Mouse (Mus musculus): ENCODE measurements around the gene Slc41a1. TPM values are rescaled to one million over a fixed set of nuclear protein-coding genes. Genes with fewer than 3 reads are reported as not detected.

Slc41a1 gene
- total RNA-seq, 2 experiments from 2014 or later, result 37.2 to 47.2 TPM

DNA sequence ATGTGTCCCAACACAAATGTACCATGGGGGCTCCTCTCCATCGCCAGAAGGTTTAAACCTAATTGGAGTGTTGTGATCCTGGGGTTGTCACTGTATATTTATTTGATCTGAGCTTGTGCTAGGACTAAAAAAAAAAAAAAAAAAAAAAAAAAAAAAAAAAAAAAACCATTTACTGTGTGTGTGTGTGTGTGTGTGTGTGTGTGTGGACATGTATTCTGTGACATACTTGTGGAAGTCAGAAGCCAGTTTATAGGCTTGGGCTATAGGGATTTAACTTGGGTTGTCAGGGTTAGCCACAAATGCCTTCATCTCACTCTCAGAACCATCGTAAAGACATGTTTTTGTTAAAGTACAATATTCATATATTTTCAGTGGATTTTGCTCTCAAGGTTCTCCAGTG lies 42.3 kb downstream of the Slc41a1 start:
- intact Hi-C loops (cut with DNase I), result no loop called here
- no peak for DNase-seq

DNA sequence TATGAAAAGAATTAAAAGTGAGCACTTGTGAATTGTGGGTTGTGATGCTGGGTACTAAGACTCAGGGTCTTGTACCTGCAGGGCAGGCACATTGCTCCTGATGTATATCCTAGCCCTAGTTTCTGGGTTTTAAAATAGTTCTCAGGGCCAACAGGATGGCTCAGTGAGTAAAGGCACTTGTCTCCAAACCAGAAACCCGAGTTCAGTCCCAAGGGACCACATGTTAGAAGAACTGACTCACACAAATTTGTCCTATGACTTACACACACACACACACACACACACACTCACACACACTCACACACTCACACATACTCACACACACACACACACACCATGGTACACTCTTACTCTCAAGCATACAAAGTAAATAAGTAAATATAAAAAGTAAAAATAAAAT lies 45.6 kb downstream of the Slc41a1 start:
- intact Hi-C loops (cut with DNase I), result no loop called here
- DNase-seq, result no peak

DNA sequence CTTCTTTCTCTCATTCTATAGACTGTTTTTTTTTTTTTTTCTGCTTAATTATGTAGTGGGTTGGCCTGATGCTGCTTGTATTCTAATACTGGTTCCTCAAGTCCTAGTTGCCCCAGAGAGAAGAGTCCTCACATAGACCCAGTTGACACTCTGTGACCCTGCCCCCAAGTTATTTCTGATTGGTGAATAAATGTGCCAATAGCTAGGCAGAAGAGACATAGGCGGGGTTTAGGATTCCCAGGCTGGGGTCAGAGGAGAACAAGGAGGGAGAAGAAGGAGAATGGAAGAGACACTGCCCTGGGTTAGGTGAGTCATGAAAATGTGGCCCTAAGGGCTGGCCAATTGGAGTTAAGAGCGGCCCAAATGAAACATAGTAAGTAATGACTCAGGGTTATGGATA lies 52.5 kb downstream of the Slc41a1 start:
- DNase-seq, result no peak
- intact Hi-C loops (cut with DNase I), result no loop called here

DNA sequence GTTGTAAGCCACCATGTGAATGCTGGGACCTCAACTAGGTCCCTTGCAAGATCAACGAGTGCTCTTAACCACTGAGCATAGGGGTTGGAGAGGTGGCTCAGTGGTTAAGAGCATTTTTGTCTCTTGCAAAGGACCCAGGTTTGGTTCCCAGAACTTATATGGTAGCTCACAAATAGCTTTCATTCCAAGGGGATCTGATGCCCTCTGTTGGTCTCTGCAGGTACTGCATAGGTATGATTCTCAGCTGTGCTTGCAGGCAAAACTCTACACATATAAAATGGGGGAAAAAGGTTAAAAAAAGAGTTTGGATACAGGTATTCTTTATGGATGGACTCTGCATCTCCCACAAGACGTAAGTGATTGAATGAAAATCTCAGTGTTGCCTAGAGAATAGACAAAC lies 55.5 kb downstream of the Slc41a1 start:
- no peak for DNase-seq
- intact Hi-C loops (cut with DNase I), result no loop called here

DNA sequence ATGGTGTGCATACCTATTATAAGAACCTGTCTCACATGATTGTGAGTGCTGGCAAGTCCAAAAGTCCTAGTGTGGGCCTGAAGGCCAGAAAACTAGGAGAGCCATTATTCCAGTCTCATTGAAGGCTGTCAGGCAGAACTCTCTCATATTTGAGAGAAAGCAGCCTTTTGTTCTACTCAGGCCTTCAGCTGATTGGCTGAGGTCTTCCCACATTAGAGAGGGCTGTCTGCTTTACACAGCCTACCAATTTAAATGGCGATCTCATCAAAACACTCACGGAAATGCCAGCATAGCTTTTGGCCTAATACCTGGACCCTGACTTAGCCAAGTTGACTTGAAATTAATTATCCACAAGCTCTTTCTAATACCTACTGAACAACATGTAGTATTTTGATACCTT lies 58.9 kb downstream of the Slc41a1 start:
- no peak for DNase-seq
- intact Hi-C loops (cut with DNase I), result no loop called here

DNA sequence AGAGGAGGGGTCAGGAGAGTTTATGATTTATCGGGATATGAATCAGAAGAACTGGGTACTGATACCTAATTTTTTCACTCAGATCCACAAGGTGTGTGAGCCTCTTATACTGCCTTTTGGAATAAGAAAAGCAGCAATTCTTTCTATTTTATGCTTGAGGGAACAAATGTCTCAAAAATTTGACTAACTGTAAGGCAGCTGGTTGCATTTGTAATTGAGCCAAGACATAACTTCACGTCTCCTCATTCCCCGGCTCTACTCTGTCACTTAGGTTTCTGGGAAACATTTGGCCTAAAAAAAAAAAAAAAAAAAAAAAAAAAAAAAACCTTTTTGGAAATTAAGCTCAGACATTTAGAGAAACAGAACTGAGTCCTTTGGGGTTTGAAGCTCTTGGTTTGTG lies 59.3 kb downstream of the Slc41a1 start:
- intact Hi-C loops (cut with DNase I), result no loop called here
- no peak for DNase-seq

DNA sequence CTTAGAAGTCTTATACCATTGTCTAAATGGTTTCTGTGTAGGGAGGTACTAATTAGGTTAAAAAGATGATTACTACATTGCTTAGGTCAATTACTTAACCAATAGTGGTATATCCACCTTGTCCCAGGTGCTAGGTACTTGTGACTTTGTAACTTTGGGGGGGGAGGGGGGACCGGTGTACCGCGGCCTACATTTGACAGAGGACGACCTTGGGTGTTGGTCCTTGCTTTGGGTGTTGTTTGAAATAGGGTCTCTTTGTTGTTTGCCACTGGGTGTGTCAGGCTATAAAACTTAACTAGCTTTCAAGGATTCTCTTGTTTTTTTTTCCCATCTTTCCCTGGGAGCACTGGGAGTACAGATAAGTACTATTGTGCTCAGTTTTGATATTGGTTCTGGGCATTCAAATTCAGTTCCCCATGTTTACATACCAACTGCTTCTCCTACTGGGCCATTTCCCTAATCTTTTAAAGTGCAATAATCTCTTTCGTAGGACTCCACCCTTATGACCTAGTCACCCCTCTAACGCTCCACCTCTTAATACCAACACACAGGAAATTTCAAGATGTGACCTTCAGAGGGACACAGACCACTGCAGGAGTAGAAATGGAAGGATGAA lies 62.9 kb downstream of the Slc41a1 start:
- intact Hi-C loops (cut with DNase I), result no loop called here
- DNase-seq, result no peak

DNA sequence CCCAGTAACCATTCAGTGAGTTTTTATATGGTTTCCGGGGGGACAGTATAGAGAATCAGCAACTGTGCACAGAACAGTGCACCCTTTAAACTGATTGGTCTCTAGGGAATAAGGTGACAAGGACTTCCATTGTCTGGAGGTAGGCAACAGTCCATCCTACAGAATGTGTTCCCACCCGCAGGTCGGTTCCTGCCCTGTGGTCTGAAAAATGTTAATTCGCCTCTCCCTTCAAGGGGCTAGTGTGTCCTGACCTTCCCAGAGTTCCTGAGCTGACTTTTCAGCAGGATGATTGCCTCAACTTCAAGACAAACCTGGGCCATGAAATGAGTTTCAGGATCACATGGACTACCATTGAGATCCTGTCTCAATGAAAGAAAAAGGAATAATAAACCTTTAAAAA lies 64.1 kb downstream of the Slc41a1 start:
- DNase-seq, result no peak
- intact Hi-C loops (cut with DNase I), result no loop called here

Other genes with a start within 250 kb of the Slc41a1 start
- not detected for gene Avpr1b, start 228.3 kb upstream of the Slc41a1 start, total RNA-seq (2021)
- gene Ctse, start 189.2 kb upstream of the Slc41a1 start, total RNA-seq (2021), result under 1 TPM in 1 of 2 experiments, not detected in 1; 0.28 TPM
- 1 to 10 TPM; 2.8 to 2.9 TPM for gene Rab7b, start 138.8 kb upstream of the Slc41a1 start, total RNA-seq (2021)
- gene Slc26a9, start 83.5 kb upstream of the Slc41a1 start, total RNA-seq (2021), result not detected
- gene Pm20d1, start 30.1 kb upstream of the Slc41a1 start, total RNA-seq (2021), result under 1 TPM; 0.57 to 0.69 TPM
- 1 to 10 TPM; 5.0 to 5.9 TPM for gene Rab29, start 39.7 kb downstream of the Slc41a1 start, total RNA-seq (2021)
- gene Nucks1, start 83.0 kb downstream of the Slc41a1 start, total RNA-seq (2021), result 10 to 100 TPM; 55.6 to 61.1 TPM
- gene Slc45a3, start 135.5 kb downstream of the Slc41a1 start, total RNA-seq (2021), result 1 to 10 TPM; 1.9 to 2.1 TPM
- gene Elk4, start 180.1 kb downstream of the Slc41a1 start, total RNA-seq (2021), result 10 to 100 TPM; 60.7 to 64.9 TPM
- gene Mfsd4a, start 240.6 kb downstream of the Slc41a1 start, total RNA-seq (2021), result 1 to 10 TPM; 3.7 to 3.9 TPM